Mouse (Mus musculus): ENCODE measurements at regions not wholly inside any gene's neighbourhood (a gene's known extent, or its start where the extent isn't known, plus 50 kb on each side); places are given as distances from the start of the nearest gene placed in this dataset.

- no peak overlapping the region for H3K4me3 ChIP-seq (ENCODE audit: insufficient read depth, low read length)
- H3K27ac ChIP-seq (ENCODE audit: insufficient read depth, low read length) = no peak overlapping the region
Measured at GRCm38 (mm10) chr12:29175698-29176440, 352.3 kb upstream of the Myt1l start.

GRCm38 (mm10) chr12:29177145-29177544 is 351.0 kb upstream of the Myt1l start:
- Histone ChIP-seq H3K4me1 (ENCODE audit: control insufficient read depth, insufficient read depth, low read length) (no peaks in the 10 kb centered on the region), H3K4me3 (ENCODE audit: insufficient read depth, low read length) (no peak overlapping the region), H3K27ac (ENCODE audit: insufficient read depth, low read length) (no peak overlapping the region)
- TF ChIP-seq CTCF (IDR thresholded peaks at IDR 0.05; ENCODE audit: borderline replicate concordance, insufficient read depth, low read length) (no peak), POLR2A (IDR thresholded peaks at IDR 0.05; ENCODE audit: low read depth, low read length) (no peak)

More at GRCm38 (mm10) chr12:29175698-29176440, 352.3 kb upstream of the Myt1l start:
- TF ChIP-seq POLR2A (IDR thresholded peaks at IDR 0.05; ENCODE audit: low read depth, low read length) = no peak
- no peak for TF ChIP-seq CTCF (IDR thresholded peaks at IDR 0.05; ENCODE audit: borderline replicate concordance, insufficient read depth, low read length)
- H3K4me1 ChIP-seq (ENCODE audit: control insufficient read depth, insufficient read depth, low read length) = no peaks in the 10 kb centered on the region

GRCm38 (mm10) chr12:29178168-29178895 is 349.9 kb upstream of the Myt1l start:
- Histone ChIP-seq H3K27ac (ENCODE audit: insufficient read depth, low read length) (no peak overlapping the region), H3K4me3 (ENCODE audit: insufficient read depth, low read length) (no peak overlapping the region), H3K4me1 (ENCODE audit: control insufficient read depth, insufficient read depth, low read length) (no peaks in the 10 kb centered on the region)
- TF ChIP-seq CTCF (IDR thresholded peaks at IDR 0.05; ENCODE audit: borderline replicate concordance, insufficient read depth, low read length) (no peak), POLR2A (IDR thresholded peaks at IDR 0.05; ENCODE audit: low read depth, low read length) (no peak)

GRCm38 (mm10) chr12:29179405-29179804 is 348.8 kb upstream of the Myt1l start:
- Histone ChIP-seq H3K27ac (ENCODE audit: insufficient read depth, low read length) (no peak overlapping the region), H3K4me1 (ENCODE audit: control insufficient read depth, insufficient read depth, low read length) (no peaks in the 10 kb centered on the region), H3K4me3 (ENCODE audit: insufficient read depth, low read length) (no peak overlapping the region)
- no peak for TF ChIP-seq CTCF (IDR thresholded peaks at IDR 0.05; ENCODE audit: borderline replicate concordance, insufficient read depth, low read length)
- no peak for TF ChIP-seq POLR2A (IDR thresholded peaks at IDR 0.05; ENCODE audit: low read depth, low read length)

DNA sequence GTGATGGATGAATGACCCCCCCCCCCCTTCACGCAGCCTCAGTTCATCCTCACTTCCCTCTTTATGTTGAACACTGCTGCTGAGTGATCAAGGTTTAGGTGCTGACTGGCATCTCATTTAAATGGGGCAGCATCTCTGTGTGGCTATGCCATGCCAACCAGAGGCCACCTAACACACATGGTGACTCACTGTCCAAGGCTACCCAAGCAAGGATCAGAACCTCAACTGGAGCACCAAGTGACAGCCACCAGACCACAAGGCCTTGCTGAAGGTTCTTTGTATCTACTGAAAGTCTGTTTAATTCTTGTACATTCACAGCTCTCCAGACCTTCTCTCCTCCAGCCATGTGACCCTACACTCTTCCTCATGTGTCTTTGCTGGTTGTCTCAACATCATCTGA is 347.6 kb upstream of the Myt1l start:
- Histone ChIP-seq H3K27ac (ENCODE audit: insufficient read depth, low read length) (no peak overlapping the region), H3K4me3 (ENCODE audit: insufficient read depth, low read length) (no peak overlapping the region), H3K4me1 (ENCODE audit: control insufficient read depth, insufficient read depth, low read length) (no peaks in the 10 kb centered on the region)
- no peak for TF ChIP-seq CTCF (IDR thresholded peaks at IDR 0.05; ENCODE audit: borderline replicate concordance, insufficient read depth, low read length)
- no peak for TF ChIP-seq POLR2A (IDR thresholded peaks at IDR 0.05; ENCODE audit: low read depth, low read length)

DNA sequence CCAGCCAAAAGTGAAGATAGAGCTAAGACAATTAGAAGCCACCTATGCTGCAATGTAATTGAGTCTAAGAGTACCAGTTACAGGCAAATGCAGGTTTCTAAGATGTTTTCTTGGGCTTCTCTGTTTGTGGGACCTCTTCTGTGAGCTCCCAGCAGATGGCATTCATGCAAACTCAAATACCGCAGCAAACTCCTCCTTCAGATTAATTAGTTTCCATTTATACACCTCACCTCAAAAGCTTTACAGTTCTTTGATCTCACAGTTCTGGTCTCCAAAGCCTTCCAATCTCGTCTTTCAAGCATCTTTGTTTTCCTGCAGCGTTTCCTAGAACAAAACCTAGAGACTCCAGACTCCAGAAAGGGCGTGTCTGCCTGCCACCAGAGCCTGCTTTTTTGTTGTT is 340.6 kb upstream of the Myt1l start:
- H3K4me3 ChIP-seq (ENCODE audit: insufficient read depth, low read length) = no peak overlapping the region
- TF ChIP-seq CTCF (IDR thresholded peaks at IDR 0.05; ENCODE audit: borderline replicate concordance, insufficient read depth, low read length) = no peak
- no peak for TF ChIP-seq POLR2A (IDR thresholded peaks at IDR 0.05; ENCODE audit: low read depth, low read length)
- H3K4me1 ChIP-seq (ENCODE audit: control insufficient read depth, insufficient read depth, low read length) = no peaks in the 10 kb centered on the region
- H3K27ac ChIP-seq (ENCODE audit: insufficient read depth, low read length) = no peak overlapping the region

DNA sequence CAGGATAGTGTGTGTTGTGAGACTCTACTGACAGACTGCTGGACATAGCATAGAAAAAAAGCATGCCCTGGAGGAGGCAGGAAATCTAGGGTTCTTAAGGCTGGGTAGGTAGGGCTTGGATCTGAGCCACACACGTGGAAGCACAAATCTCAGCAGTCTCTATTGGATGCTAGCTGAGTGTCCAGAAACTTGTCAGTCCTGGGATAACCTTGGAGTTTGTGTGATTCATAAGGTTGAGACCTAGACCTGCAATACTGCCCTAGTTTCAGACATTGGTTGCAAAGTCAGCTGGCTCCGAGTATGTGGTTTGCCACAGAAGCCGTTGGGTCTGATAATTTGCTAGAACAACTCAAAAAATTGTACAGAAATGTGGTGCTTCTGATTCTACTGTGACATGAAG is 335.8 kb upstream of the Myt1l start:
- TF ChIP-seq CTCF (IDR thresholded peaks at IDR 0.05; ENCODE audit: borderline replicate concordance, insufficient read depth, low read length) (no peak), POLR2A (IDR thresholded peaks at IDR 0.05; ENCODE audit: low read depth, low read length) (no peak)
- no peak overlapping the region for H3K27ac ChIP-seq (ENCODE audit: insufficient read depth, low read length)
- H3K4me3 ChIP-seq (ENCODE audit: insufficient read depth, low read length) = no peak overlapping the region
- H3K4me1 ChIP-seq (ENCODE audit: control insufficient read depth, insufficient read depth, low read length) = no peaks in the 10 kb centered on the region

DNA sequence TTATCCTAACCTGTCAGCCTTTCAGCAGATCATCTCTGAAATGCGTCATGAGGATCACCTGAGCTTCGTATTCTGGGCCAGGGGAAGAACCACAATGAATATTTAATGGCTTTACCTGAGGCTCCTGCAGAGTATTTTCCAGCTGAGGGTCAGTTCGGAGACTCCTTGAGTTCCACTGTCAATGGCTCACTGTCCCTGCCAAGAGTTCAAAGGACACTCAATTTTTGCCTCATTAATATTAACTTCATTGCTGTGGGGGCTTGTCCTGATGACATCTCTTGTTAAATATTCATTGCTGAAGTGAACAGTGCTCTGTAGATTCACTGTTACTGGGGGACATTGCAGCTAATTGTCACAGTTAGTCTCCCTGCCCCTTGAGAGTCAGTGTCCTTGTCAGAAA is 316.2 kb upstream of the Myt1l start:
- H3K4me1 ChIP-seq (ENCODE audit: control insufficient read depth, insufficient read depth, low read length) = no peaks in the 10 kb centered on the region
- no peak overlapping the region for H3K27ac ChIP-seq (ENCODE audit: insufficient read depth, low read length)
- TF ChIP-seq CTCF (IDR thresholded peaks at IDR 0.05; ENCODE audit: borderline replicate concordance, insufficient read depth, low read length) (no peak), POLR2A (IDR thresholded peaks at IDR 0.05; ENCODE audit: low read depth, low read length) (no peak)
- H3K4me3 ChIP-seq (ENCODE audit: insufficient read depth, low read length) = no peak overlapping the region

DNA sequence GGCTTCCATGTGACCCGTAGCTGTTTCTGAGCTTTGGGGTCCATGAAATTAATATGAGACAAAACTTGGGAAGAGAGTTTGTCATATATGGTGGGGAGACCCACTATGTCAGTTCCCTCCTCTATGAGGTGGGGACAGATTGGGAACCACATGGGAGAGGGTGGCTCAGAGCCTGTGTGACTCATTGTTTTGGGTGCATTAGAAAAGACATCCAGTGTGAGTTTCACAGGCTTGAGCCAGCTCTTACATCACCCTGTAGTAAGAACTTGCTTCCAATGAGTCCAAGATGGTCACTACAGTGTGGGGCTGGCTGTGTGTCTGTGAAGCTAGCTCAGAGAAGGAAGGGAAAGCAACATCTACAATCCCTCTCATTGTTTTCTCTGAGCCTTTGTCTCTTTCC is 314.6 kb upstream of the Myt1l start:
- H3K27ac ChIP-seq (ENCODE audit: insufficient read depth, low read length) = no peak overlapping the region
- TF ChIP-seq POLR2A (IDR thresholded peaks at IDR 0.05; ENCODE audit: low read depth, low read length) (no peak), CTCF (IDR thresholded peaks at IDR 0.05; ENCODE audit: borderline replicate concordance, insufficient read depth, low read length) (no peak)
- H3K4me1 ChIP-seq (ENCODE audit: control insufficient read depth, insufficient read depth, low read length) = no peaks in the 10 kb centered on the region
- H3K4me3 ChIP-seq (ENCODE audit: insufficient read depth, low read length) = no peak overlapping the region

- TF ChIP-seq POLR2A (IDR thresholded peaks at IDR 0.05; ENCODE audit: low read depth, low read length) (no peak), CTCF (IDR thresholded peaks at IDR 0.05; ENCODE audit: borderline replicate concordance, insufficient read depth, low read length) (no peak)
- H3K4me3 ChIP-seq (ENCODE audit: insufficient read depth, low read length) = no peak overlapping the region
- H3K4me1 ChIP-seq (ENCODE audit: control insufficient read depth, insufficient read depth, low read length) = no peaks in the 10 kb centered on the region
- H3K27ac ChIP-seq (ENCODE audit: insufficient read depth, low read length) = no peak overlapping the region
Measured at GRCm38 (mm10) chr12:29222099-29222498, 306.1 kb upstream of the Myt1l start.

Measured in embryonic fibroblast, embryonic 13.5 days (primary cell).